Mouse (Mus musculus): Measurements from ENCODE around the gene Unc13c. TPM values are rescaled to one million over a fixed set of nuclear protein-coding genes. Genes with fewer than 3 reads are reported as not detected.

Gene Unc13c
- polyA plus RNA-seq, 1 experiment from 2014 or later = 0.77 TPM

DNA sequence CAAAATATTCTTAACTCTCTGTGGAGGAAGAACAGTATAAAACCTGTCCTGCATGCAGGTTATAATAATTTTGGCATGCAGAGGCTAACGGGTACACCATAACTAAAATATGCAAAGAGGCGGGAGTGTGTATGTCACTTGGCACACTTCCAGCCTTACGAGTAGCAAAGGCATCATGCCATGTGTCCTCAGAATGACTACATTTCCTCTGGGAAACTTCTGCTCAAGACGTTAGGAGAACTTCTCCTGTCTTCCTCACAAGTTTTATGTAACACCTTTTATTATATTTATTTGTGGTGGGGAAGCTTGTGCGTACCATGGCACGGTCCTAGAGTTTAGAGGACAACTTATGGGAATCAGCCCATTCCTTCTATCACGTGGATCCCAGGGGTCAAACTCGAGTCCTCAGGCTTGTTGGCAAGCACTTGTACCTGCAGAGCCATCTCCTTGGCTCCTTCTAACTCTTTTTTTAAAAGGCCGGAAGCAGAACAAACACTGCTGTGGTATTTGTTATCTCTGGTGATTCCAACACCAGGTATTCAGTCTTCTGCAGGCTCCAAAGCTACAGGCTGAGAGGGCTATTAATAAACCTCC is 3.3 kb downstream of the Unc13c start:
- Histone ChIP-seq H3K36me3 (ENCODE audit: control insufficient read depth, insufficient read depth, low read length) (no peaks in the 10 kb centered on the region), H3K4me3 (ENCODE audit: low read depth, low read length) (no peak overlapping the region), H3K4me2 (ENCODE audit: low read depth, low read length) (no peak overlapping the region), H3K27me3 (replicated peaks; ENCODE audit: control insufficient read depth, insufficient read depth, low read length) (peaks cover 3% of the 10 kb centered on the region; the same call in 1 of the 2 replicates), H3K4me1 (ENCODE audit: control insufficient read depth, insufficient read depth, low read length) (0 out of 2 replicates have a peak, but pooled peaks cover 6% of the 10 kb centered on the region), H3K9me3 (ENCODE audit: control insufficient read depth, low read length) (no peaks in the 10 kb centered on the region), H3K27ac (replicated peaks; ENCODE audit: low read depth, low read length) (no peak overlapping the region), H3K9ac (ENCODE audit: low read depth, low read length) (no peak overlapping the region)
- 52% methylated on average over 9 of the region's 9 CpGs for WGBS
- DNase-seq (ENCODE audit: low spot score) (peak; percentile 44), ATAC-seq (ENCODE audit: low read depth) (no peak)

DNA sequence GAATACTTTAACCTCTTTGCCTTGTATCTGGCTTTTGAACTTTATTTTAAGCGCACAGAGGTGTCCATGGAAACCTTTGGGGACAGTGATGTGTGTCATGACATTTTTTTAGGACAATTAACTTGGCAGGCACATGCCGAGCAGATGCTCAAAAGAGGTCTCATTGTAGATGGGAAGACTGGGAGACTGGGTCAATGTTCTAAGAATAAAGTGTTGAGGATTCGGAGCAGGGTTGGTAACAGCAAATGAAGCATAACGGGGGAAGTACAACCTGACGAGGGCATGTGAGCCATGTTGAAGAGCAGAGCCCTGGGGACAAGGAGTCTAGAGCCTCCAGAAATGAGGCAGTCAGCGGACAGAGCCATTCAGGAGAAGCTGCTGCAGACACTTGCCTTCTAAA is 6.3 kb downstream of the Unc13c start:
- H3K27ac ChIP-seq (replicated peaks; ENCODE audit: low read depth, low read length) = no peak overlapping the region
- 71% methylated on average over 6 of the region's 6 CpGs for WGBS
- no peaks in the 10 kb centered on the region for H3K4me1 ChIP-seq (ENCODE audit: control insufficient read depth, insufficient read depth, low read length)
- DNase-seq (ENCODE audit: low spot score) = no peak
- no peak overlapping the region for H3K4me2 ChIP-seq (ENCODE audit: low read depth, low read length)
- H3K9me3 ChIP-seq (ENCODE audit: control insufficient read depth, low read length) = no peaks in the 10 kb centered on the region
- H3K9ac ChIP-seq (ENCODE audit: low read depth, low read length) = no peak overlapping the region
- H3K27me3 ChIP-seq (replicated peaks; ENCODE audit: control insufficient read depth, insufficient read depth, low read length) = no peaks in the 10 kb centered on the region
- ATAC-seq (ENCODE audit: low read depth) = no peak
- H3K4me3 ChIP-seq (ENCODE audit: low read depth, low read length) = no peak overlapping the region
- no peaks in the 10 kb centered on the region for H3K36me3 ChIP-seq (ENCODE audit: control insufficient read depth, insufficient read depth, low read length)

DNA sequence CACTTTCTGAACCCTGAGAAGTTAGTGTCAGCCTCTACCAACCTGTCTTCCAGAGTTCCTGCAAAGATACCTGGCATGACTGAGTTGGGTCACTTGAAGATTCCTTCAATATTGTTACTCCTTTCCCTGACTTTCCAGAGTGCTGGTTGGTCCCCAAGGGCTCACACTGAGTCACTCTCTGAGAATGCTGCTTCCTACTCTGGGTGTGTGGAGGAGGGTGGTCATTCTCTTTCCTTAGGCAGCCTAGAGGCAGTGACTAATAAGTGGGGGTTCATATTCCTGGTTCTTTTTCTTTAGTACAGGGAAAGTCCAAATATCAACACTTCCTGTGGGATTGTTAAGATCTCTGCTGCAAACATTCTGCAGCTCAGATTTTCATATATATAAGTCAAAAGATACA is 16.4 kb downstream of the Unc13c start:
- DNase-seq (ENCODE audit: low spot score) (no peak), ATAC-seq (ENCODE audit: low read depth) (no peak)
- H3K9me3 ChIP-seq (ENCODE audit: control insufficient read depth, low read length) = no peaks in the 10 kb centered on the region
- H3K4me1 ChIP-seq (ENCODE audit: control insufficient read depth, insufficient read depth, low read length) = no peaks in the 10 kb centered on the region
- H3K4me2 ChIP-seq (ENCODE audit: low read depth, low read length) = no peak overlapping the region
- H3K27ac ChIP-seq (replicated peaks; ENCODE audit: low read depth, low read length) = no peak overlapping the region
- H3K36me3 ChIP-seq (ENCODE audit: control insufficient read depth, insufficient read depth, low read length) = no peaks in the 10 kb centered on the region
- H3K9ac ChIP-seq (ENCODE audit: low read depth, low read length) = no peak overlapping the region
- no peaks in the 10 kb centered on the region for H3K27me3 ChIP-seq (replicated peaks; ENCODE audit: control insufficient read depth, insufficient read depth, low read length)
- H3K4me3 ChIP-seq (ENCODE audit: low read depth, low read length) = no peak overlapping the region

DNA sequence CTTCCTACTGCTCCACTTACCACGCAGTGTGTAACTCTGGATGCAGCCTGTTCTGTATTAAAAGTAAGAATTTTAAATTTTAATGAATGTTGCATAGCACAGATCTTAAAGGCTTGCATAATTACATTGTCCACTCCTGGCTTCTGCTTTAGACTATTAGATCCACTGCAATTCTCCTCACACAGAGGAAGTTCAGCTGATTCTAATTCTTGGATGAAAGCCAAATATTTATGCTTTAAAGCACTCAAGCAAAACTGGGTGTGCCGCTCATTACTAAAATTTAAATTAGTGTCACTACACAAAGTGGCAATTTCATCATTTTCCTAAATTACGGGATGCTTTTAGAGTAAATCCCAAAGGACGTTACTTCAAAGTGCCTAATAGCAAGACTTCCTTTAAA is 17.2 kb downstream of the Unc13c start:
- no peak overlapping the region for H3K4me3 ChIP-seq (ENCODE audit: low read depth, low read length)
- WGBS = 63% methylated on average over 4 of the region's 4 CpGs
- H3K27me3 ChIP-seq (replicated peaks; ENCODE audit: control insufficient read depth, insufficient read depth, low read length) = no peaks in the 10 kb centered on the region
- no peak overlapping the region for H3K9ac ChIP-seq (ENCODE audit: low read depth, low read length)
- no peak overlapping the region for H3K4me2 ChIP-seq (ENCODE audit: low read depth, low read length)
- ATAC-seq (ENCODE audit: low read depth) = no peak
- H3K36me3 ChIP-seq (ENCODE audit: control insufficient read depth, insufficient read depth, low read length) = no peaks in the 10 kb centered on the region
- H3K27ac ChIP-seq (replicated peaks; ENCODE audit: low read depth, low read length) = no peak overlapping the region
- H3K4me1 ChIP-seq (ENCODE audit: control insufficient read depth, insufficient read depth, low read length) = no peaks in the 10 kb centered on the region
- H3K9me3 ChIP-seq (ENCODE audit: control insufficient read depth, low read length) = no peaks in the 10 kb centered on the region
- DNase-seq (ENCODE audit: low spot score) = peak; percentile 6

DNA sequence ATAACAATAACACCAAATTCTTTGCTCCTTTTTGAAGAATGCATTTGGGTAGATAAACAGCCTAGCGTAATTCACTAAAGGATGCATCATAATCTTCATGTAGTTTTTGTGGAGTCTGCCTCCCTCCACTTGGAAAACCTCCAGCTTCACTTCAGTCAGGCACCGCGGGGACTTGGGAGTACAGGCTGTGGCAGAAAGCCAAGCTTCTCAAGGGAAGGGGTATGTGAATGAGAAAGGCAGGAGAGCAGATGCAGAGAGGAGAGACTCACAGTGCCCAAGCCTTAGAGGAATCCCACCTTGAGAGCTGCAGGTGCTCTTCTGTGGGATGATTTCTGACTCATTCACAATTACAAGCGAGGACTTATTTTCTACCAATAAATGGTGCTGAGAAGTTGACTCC is 33.9 kb downstream of the Unc13c start:
- Histone ChIP-seq H3K9ac (ENCODE audit: low read depth, low read length) (no peak overlapping the region), H3K4me3 (ENCODE audit: low read depth, low read length) (no peak overlapping the region), H3K27me3 (replicated peaks; ENCODE audit: control insufficient read depth, insufficient read depth, low read length) (no peaks in the 10 kb centered on the region), H3K4me1 (ENCODE audit: control insufficient read depth, insufficient read depth, low read length) (no peaks in the 10 kb centered on the region), H3K9me3 (ENCODE audit: control insufficient read depth, low read length) (no peaks in the 10 kb centered on the region), H3K4me2 (ENCODE audit: low read depth, low read length) (no peak overlapping the region), H3K27ac (replicated peaks; ENCODE audit: low read depth, low read length) (no peak overlapping the region), H3K36me3 (ENCODE audit: control insufficient read depth, insufficient read depth, low read length) (no peaks in the 10 kb centered on the region)
- peak; percentile 44; the same call in 1 of the 2 replicates for ATAC-seq (ENCODE audit: low read depth)
- peak; percentile 85 for DNase-seq (ENCODE audit: low spot score)
- WGBS = 51% methylated on average over 4 of the region's 4 CpGs

DNA sequence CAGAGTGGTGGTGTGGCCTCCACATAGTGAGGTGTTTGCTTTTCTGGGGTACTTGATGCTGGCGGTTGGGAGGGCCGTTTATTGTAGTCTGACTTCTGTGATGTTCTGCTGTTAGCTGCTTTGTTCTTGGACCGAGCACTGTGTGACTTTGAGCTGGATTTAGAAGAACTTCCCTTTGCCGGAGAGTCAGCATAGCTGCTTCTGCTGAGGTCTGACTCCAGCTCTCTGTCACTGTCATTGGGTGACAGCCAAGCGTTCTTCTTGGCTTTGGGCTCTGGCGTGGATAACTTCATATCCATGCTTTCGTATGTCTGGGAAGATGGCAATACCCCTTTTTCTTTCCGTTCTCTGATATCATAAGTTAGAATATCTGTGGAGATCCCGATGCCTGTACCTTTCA is 36.8 kb downstream of the Unc13c start:
- DNase-seq (ENCODE audit: low spot score) (no peak), ATAC-seq (ENCODE audit: low read depth) (no peak)
- H3K27ac ChIP-seq (replicated peaks; ENCODE audit: low read depth, low read length) = no peak overlapping the region
- no peaks in the 10 kb centered on the region for H3K27me3 ChIP-seq (replicated peaks; ENCODE audit: control insufficient read depth, insufficient read depth, low read length)
- no peaks in the 10 kb centered on the region for H3K4me1 ChIP-seq (ENCODE audit: control insufficient read depth, insufficient read depth, low read length)
- no peak overlapping the region for H3K4me2 ChIP-seq (ENCODE audit: low read depth, low read length)
- WGBS = 93% methylated on average over 9 of the region's 9 CpGs
- H3K9me3 ChIP-seq (ENCODE audit: control insufficient read depth, low read length) = no peaks in the 10 kb centered on the region
- H3K4me3 ChIP-seq (ENCODE audit: low read depth, low read length) = no peak overlapping the region
- H3K36me3 ChIP-seq (ENCODE audit: control insufficient read depth, insufficient read depth, low read length) = no peaks in the 10 kb centered on the region
- no peak overlapping the region for H3K9ac ChIP-seq (ENCODE audit: low read depth, low read length)

DNA sequence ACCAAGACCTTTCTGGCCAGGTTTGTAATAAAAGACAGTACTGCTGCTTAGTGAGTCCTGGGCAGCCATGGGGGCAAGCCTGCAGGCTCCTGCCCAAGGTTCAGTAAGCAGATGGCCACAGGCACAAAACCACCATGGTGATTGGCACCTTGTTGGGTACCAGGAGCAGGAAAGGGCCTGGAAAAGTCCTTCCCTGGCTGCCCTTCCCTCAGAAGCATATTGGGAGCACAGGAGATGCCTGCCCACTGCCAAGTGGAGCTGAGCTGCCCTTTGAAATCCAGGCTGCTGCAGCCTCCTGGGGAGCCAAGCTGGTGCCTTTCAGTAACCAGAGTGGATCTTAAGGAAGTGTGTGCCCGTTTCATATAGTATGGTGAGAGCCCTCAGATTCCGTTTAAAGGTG is 41.5 kb downstream of the Unc13c start:
- H3K4me1 ChIP-seq (ENCODE audit: control insufficient read depth, insufficient read depth, low read length) = no peaks in the 10 kb centered on the region
- WGBS = 69% methylated on average over 2 of the region's 2 CpGs
- DNase-seq (ENCODE audit: low spot score) (no peak), ATAC-seq (ENCODE audit: low read depth) (no peak)
- H3K36me3 ChIP-seq (ENCODE audit: control insufficient read depth, insufficient read depth, low read length) = no peaks in the 10 kb centered on the region
- no peak overlapping the region for H3K4me3 ChIP-seq (ENCODE audit: low read depth, low read length)
- no peaks in the 10 kb centered on the region for H3K9me3 ChIP-seq (ENCODE audit: control insufficient read depth, low read length)
- no peak overlapping the region for H3K4me2 ChIP-seq (ENCODE audit: low read depth, low read length)
- no peak overlapping the region for H3K27ac ChIP-seq (replicated peaks; ENCODE audit: low read depth, low read length)
- no peaks in the 10 kb centered on the region for H3K27me3 ChIP-seq (replicated peaks; ENCODE audit: control insufficient read depth, insufficient read depth, low read length)
- H3K9ac ChIP-seq (ENCODE audit: low read depth, low read length) = no peak overlapping the region

DNA sequence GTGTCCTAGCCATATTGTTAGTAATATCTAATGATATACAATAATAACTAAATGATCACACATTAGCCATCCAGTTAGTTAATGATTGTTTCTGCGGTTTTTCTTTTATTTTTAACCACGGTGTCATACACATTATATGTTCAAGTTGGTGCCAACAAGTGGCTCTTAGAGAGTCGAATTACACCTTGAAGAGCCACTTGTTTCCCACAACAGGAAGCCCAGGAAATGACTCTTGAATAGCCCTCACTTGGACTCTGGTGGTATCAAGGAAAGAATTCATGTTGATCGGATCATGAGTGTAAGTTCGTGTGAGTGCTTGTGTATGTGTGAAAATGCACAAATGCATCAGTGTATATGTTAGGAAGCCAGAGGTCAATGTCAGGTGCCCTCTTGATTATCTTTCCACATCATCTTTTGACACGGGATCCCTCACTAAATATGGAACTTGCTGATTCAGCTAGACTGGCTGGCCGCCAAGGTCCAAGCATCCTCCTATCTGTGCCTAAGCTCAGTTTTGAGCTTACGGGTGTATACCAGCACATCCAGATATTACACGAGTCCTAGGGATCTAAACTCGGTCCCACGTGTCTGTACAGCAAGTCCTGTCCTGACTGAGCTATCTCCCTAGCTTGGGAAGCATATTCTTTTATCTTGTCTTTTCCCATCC is 46.2 kb downstream of the Unc13c start:
- 81% methylated on average over 11 of the region's 11 CpGs for WGBS
- no peaks in the 10 kb centered on the region for H3K36me3 ChIP-seq (ENCODE audit: control insufficient read depth, insufficient read depth, low read length)
- DNase-seq (ENCODE audit: low spot score) = no peak
- no peaks in the 10 kb centered on the region for H3K4me1 ChIP-seq (ENCODE audit: control insufficient read depth, insufficient read depth, low read length)
- H3K27ac ChIP-seq (replicated peaks; ENCODE audit: low read depth, low read length) = no peak overlapping the region
- no peak overlapping the region for H3K9ac ChIP-seq (ENCODE audit: low read depth, low read length)
- H3K27me3 ChIP-seq (replicated peaks; ENCODE audit: control insufficient read depth, insufficient read depth, low read length) = no peaks in the 10 kb centered on the region
- H3K4me2 ChIP-seq (ENCODE audit: low read depth, low read length) = no peak overlapping the region
- H3K4me3 ChIP-seq (ENCODE audit: low read depth, low read length) = no peak overlapping the region
- no peak for ATAC-seq (ENCODE audit: low read depth)
- no peaks in the 10 kb centered on the region for H3K9me3 ChIP-seq (ENCODE audit: control insufficient read depth, low read length)

DNA sequence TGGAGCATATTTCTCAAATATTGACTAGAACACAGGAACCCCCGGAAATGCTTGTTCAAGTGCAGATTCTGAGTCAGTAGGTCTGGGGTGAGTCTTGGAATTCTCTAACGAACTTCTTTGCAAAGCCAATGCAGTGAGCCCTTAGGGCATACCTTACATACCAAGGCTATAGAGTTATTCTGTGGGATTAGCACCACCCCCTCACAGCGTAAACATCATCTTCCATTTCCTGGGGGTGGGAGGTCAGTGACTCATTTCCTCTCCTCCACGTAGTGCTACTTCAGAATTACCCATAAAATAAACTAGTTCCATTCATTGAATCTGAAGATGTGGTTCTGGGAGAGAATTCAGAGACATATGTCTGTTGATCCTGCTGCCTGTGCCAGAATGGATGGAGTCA is 62.8 kb downstream of the Unc13c start:
- 55% methylated on average over 4 of the region's 4 CpGs for WGBS
- no peak overlapping the region for H3K4me3 ChIP-seq (ENCODE audit: low read depth, low read length)

More for the DNA sequence above, 62.8 kb downstream of the Unc13c start:
- no peak overlapping the region for H3K4me2 ChIP-seq (ENCODE audit: low read depth, low read length)
- H3K36me3 ChIP-seq (ENCODE audit: control insufficient read depth, insufficient read depth, low read length) = no peaks in the 10 kb centered on the region
- no peaks in the 10 kb centered on the region for H3K27me3 ChIP-seq (replicated peaks; ENCODE audit: control insufficient read depth, insufficient read depth, low read length)
- no peak for ATAC-seq (ENCODE audit: low read depth)
- H3K4me1 ChIP-seq (ENCODE audit: control insufficient read depth, insufficient read depth, low read length) = no peaks in the 10 kb centered on the region
- H3K27ac ChIP-seq (replicated peaks; ENCODE audit: low read depth, low read length) = no peak overlapping the region
- no peak for DNase-seq (ENCODE audit: low spot score)
- peaks cover 8% of the 10 kb centered on the region; the same call in 1 of the 2 replicates for H3K9me3 ChIP-seq (ENCODE audit: control insufficient read depth, low read length)
- no peak overlapping the region for H3K9ac ChIP-seq (ENCODE audit: low read depth, low read length)

Measured in embryonic facial prominence, embryonic 14.5 days (tissue).